Mouse (Mus musculus) limb, embryonic 12.5 days (tissue): Measurements from ENCODE around the gene Lamb2. TPM values are rescaled to one million over a fixed set of nuclear protein-coding genes. Genes with fewer than 3 reads are reported as not detected.

Source experiments
- ATAC-seq: fragments of 200-750 bp; cut with Nextera tagmentation; 2 replicates; pipeline ENCODE4 v1.8.0; 2017; ENCODE audit warnings: low read depth, moderate TSS enrichment; ENCODE audit not compliant: insufficient number of reproducible peaks, insufficient read depth, low FRiP score, low TSS enrichment
- H3K27ac ChIP-seq: fragments of 300-500 bp; sonication (generic); 2 replicates; pipeline ENCODE4 v1.5.1; 2016; ENCODE audit warnings: mild to moderate bottlenecking, moderate library complexity
- H3K27me3 ChIP-seq: fragments of 300-500 bp; sonication (generic); 2 replicates; pipeline ENCODE4 v1.6.1; 2016; ENCODE audit warnings: mild to moderate bottlenecking, moderate library complexity
- H3K36me3 ChIP-seq: fragments of 300-500 bp; sonication (generic); 2 replicates; pipeline ENCODE4 v1.6.1; 2016; ENCODE audit warnings: mild to moderate bottlenecking, moderate library complexity
- H3K4me1 ChIP-seq: fragments of 300-500 bp; sonication (generic); replicated peaks from 2 replicates; pipeline ENCODE4 v1.6.1; 2016
- H3K4me2 ChIP-seq: fragments of 300-500 bp; sonication (generic); 2 replicates; pipeline ENCODE4 v1.6.1; 2016; ENCODE audit warnings: mild to moderate bottlenecking, moderate library complexity
- H3K4me3 ChIP-seq: fragments of 300-500 bp; sonication (generic); replicated peaks from 2 replicates; pipeline ENCODE4 v1.5.1; 2016; ENCODE audit warnings: mild to moderate bottlenecking
- H3K9ac ChIP-seq: fragments of 300-500 bp; sonication (generic); replicated peaks from 2 replicates; pipeline ENCODE4 v1.6.1; 2016; ENCODE audit warnings: mild to moderate bottlenecking, moderate library complexity
- H3K9me3 ChIP-seq: fragments of 300-500 bp; sonication (generic); 2 replicates; pipeline ENCODE4 v1.6.1; 2016; ENCODE audit warnings: mild to moderate bottlenecking, moderate library complexity
- WGBS: fragments of 180-500 bp; shearing (Covaris S2); methylation state at CpG from one replicate; pipeline ENCODE4 v1.1.7; 2016; 5-methylcytosine and 5-hydroxymethylcytosine counted together
- polyA plus RNA-seq: library from polyadenylated mRNA; unstranded; fragments of >200 nt; fragmentation: Nextera tagmentation; extraction: Ambion mirVana; gene quantifications from 2 replicates; pipeline ENCODE4 v1.2.1, GENCODE M21; 2016

Gene Lamb2
- polyA plus RNA-seq, 1 experiment from 2014 or later = 40.8 TPM

- Histone ChIP-seq H3K27ac (no peak overlapping the region), H3K4me3 (peak overlapping the region; percentile 91), H3K9me3 (no peaks in the 10 kb centered on the region), H3K4me2 (peak overlapping the region; percentile 92), H3K4me1 (peaks cover 12% of the 10 kb centered on the region), H3K36me3 (peaks cover 40% of the 10 kb centered on the region), H3K27me3 (no peaks in the 10 kb centered on the region), H3K9ac (no peak overlapping the region; the same call in 1 of the 2 replicates)
- ATAC-seq = no peak
- WGBS = 90% methylated on average over 5 of the region's 5 CpGs
These were observed 17.9 kb upstream of the Lamb2 start for GRCm38 (mm10) chr9:108461675-108462074.

- no peak for ATAC-seq
- Histone ChIP-seq H3K9ac (no peak overlapping the region), H3K27me3 (no peaks in the 10 kb centered on the region), H3K4me2 (0 out of 2 replicates have a peak overlapping the region, but pooled peaks have one; percentile 92), H3K4me1 (peaks cover 12% of the 10 kb centered on the region), H3K36me3 (peaks cover 45% of the 10 kb centered on the region), H3K9me3 (no peaks in the 10 kb centered on the region), H3K4me3 (no peak overlapping the region), H3K27ac (no peak overlapping the region)
- 93% methylated on average over 10 of the region's 10 CpGs for WGBS
These were observed 17.3 kb upstream of the Lamb2 start for GRCm38 (mm10) chr9:108462192-108462591.

- Histone ChIP-seq H3K9me3 (peaks cover 3% of the 10 kb centered on the region; the same call in 1 of the 2 replicates), H3K36me3 (peaks cover 52% of the 10 kb centered on the region), H3K27ac (no peak overlapping the region), H3K4me2 (no peak overlapping the region), H3K4me1 (peaks cover 12% of the 10 kb centered on the region), H3K9ac (no peak overlapping the region), H3K27me3 (no peaks in the 10 kb centered on the region), H3K4me3 (no peak overlapping the region)
- WGBS = 96% methylated on average over 9 of the region's 9 CpGs
- ATAC-seq = no peak
These were observed 15.8 kb upstream of the Lamb2 start for GRCm38 (mm10) chr9:108463713-108464112.

- H3K4me2 ChIP-seq = no peak overlapping the region
- H3K27me3 ChIP-seq = no peaks in the 10 kb centered on the region
- peaks cover 52% of the 10 kb centered on the region for H3K36me3 ChIP-seq
- peaks cover 3% of the 10 kb centered on the region; the same call in 1 of the 2 replicates for H3K9me3 ChIP-seq
- WGBS = 93% methylated on average over 2 of the region's 2 CpGs
- H3K9ac ChIP-seq = no peak overlapping the region
- peaks cover 10% of the 10 kb centered on the region for H3K4me1 ChIP-seq
- H3K27ac ChIP-seq = no peak overlapping the region
- no peak for ATAC-seq
- no peak overlapping the region for H3K4me3 ChIP-seq
These were observed 13.3 kb upstream of the Lamb2 start for GRCm38 (mm10) chr9:108466219-108466618.

- 79% methylated on average over 5 of the region's 5 CpGs for WGBS
These were observed 10.1 kb upstream of the Lamb2 start for GRCm38 (mm10) chr9:108469430-108469829.

GRCm38 (mm10) chr9:108469845-108470244 is 9.7 kb upstream of the Lamb2 start:
- Histone ChIP-seq H3K4me2 (no peak overlapping the region), H3K4me1 (no peaks in the 10 kb centered on the region), H3K27me3 (no peaks in the 10 kb centered on the region), H3K9me3 (peaks cover 3% of the 10 kb centered on the region; the same call in 1 of the 2 replicates), H3K36me3 (peaks cover 30% of the 10 kb centered on the region), H3K4me3 (no peak overlapping the region), H3K9ac (no peak overlapping the region), H3K27ac (no peak overlapping the region)
- ATAC-seq = no peak
- 68% methylated on average over 4 of the region's 4 CpGs for whole genome bisulfite sequencing

More at GRCm38 (mm10) chr9:108469430-108469829, 10.1 kb upstream of the Lamb2 start:
- Histone ChIP-seq H3K27ac (no peak overlapping the region), H3K9me3 (peaks cover 3% of the 10 kb centered on the region; the same call in 1 of the 2 replicates), H3K9ac (no peak overlapping the region), H3K36me3 (peaks cover 34% of the 10 kb centered on the region), H3K4me1 (no peaks in the 10 kb centered on the region), H3K4me3 (no peak overlapping the region), H3K27me3 (no peaks in the 10 kb centered on the region), H3K4me2 (no peak overlapping the region)
- no peak for ATAC-seq

GRCm38 (mm10) chr9:108474528-108474927 is 5.0 kb upstream of the Lamb2 start:
- Histone ChIP-seq H3K9ac (no peak overlapping the region), H3K4me2 (no peak overlapping the region), H3K27me3 (no peaks in the 10 kb centered on the region), H3K36me3 (no peaks in the 10 kb centered on the region), H3K4me3 (no peak overlapping the region), H3K4me1 (peaks cover 7% of the 10 kb centered on the region), H3K27ac (no peak overlapping the region), H3K9me3 (no peaks in the 10 kb centered on the region)
- ATAC-seq = no peak
- WGBS = 53% methylated on average over 1 of the region's 1 CpGs

GRCm38 (mm10) chr9:108478638-108479156 is 839 bp upstream of the Lamb2 start:
- under 1% methylated on average over 20 of the region's 20 CpGs for WGBS
- Histone ChIP-seq H3K27ac (peak overlapping the region; percentile 89), H3K4me2 (peak overlapping the region; percentile 91), H3K9me3 (no peaks in the 10 kb centered on the region), H3K4me3 (peak overlapping the region; percentile 53), H3K27me3 (no peaks in the 10 kb centered on the region), H3K4me1 (peaks cover 19% of the 10 kb centered on the region), H3K36me3 (peaks cover 25% of the 10 kb centered on the region), H3K9ac (peak overlapping the region; percentile 57)
- peak; percentile 58; the same call in 1 of the 2 replicates for ATAC-seq

- WGBS = 45% methylated on average over 11 of the region's 11 CpGs
- H3K9ac ChIP-seq = peak overlapping the region; percentile 57; the same call in 1 of the 2 replicates
- H3K27ac ChIP-seq = peak overlapping the region; percentile 89
- H3K36me3 ChIP-seq = peaks cover 30% of the 10 kb centered on the region
- H3K4me1 ChIP-seq = peaks cover 19% of the 10 kb centered on the region
- no peaks in the 10 kb centered on the region for H3K9me3 ChIP-seq
- H3K27me3 ChIP-seq = no peaks in the 10 kb centered on the region
- peak overlapping the region; percentile 58 for H3K4me3 ChIP-seq
- H3K4me2 ChIP-seq = peak overlapping the region; percentile 91
- ATAC-seq = 0 out of 2 replicates have a peak, but pooled peaks have one; percentile 7
These were observed 295 bp upstream of the Lamb2 start for GRCm38 (mm10) chr9:108479241-108479640.

GRCm38 (mm10) chr9:108480813-108481519 is 1.4 kb downstream of the Lamb2 start:
- Histone ChIP-seq H3K27me3 (no peaks in the 10 kb centered on the region), H3K27ac (peak overlapping the region; percentile 35; the same call in 1 of the 2 replicates), H3K9me3 (no peaks in the 10 kb centered on the region), H3K4me1 (peaks cover 19% of the 10 kb centered on the region), H3K4me3 (peak overlapping the region; percentile 58), H3K4me2 (peak overlapping the region; percentile 91), H3K36me3 (peaks cover 48% of the 10 kb centered on the region), H3K9ac (peak overlapping the region; percentile 73; the same call in 1 of the 2 replicates)
- ATAC-seq = no peak
- WGBS = 92% methylated on average over 28 of the region's 28 CpGs

- Histone ChIP-seq H3K4me2 (no peak overlapping the region), H3K27ac (no peak overlapping the region), H3K4me3 (no peak overlapping the region), H3K36me3 (peaks cover 55% of the 10 kb centered on the region), H3K9me3 (no peaks in the 10 kb centered on the region), H3K4me1 (peaks cover 19% of the 10 kb centered on the region), H3K9ac (0 out of 2 replicates have a peak overlapping the region, but pooled peaks have one; percentile 12), H3K27me3 (no peaks in the 10 kb centered on the region)
- WGBS = 88% methylated on average over 19 of the region's 19 CpGs
- no peak for ATAC-seq
These were observed 2.1 kb downstream of the Lamb2 start for GRCm38 (mm10) chr9:108481520-108482210.
